Mouse (Mus musculus): Measurements from ENCODE around the gene Col24a1. TPM values are rescaled to one million over a fixed set of nuclear protein-coding genes. Genes with fewer than 3 reads are reported as not detected.

Col24a1 gene
- polyA plus RNA-seq, 1 experiment, result 0.40 TPM

DNA sequence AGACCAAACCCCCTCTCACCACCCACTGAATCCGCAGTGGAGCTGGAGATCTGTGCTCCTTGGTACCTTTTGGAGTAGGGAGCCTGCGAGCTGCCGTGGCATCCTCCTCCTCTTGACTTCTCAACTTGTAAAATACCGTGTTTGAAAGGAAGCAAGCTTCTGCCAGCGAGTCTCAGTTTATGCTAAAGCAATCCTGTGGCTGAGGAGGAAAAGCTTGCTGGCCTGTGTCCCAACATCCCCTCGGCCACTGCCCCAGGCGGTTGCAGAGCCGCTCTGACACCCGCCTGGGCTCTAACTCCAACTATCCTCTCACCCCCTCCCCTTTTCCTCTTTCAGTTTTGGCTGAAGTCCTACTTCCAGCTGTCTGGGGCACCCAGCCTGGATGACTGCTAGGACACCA is 935 bp downstream of the Col24a1 start:
- Histone ChIP-seq H3K4me2 (ENCODE audit: low read depth) (peak overlapping the region; percentile 98), H3ac (ENCODE audit: control insufficient read depth, insufficient read length) (no peak overlapping the region), H3K79me2 (ENCODE audit: control insufficient read depth, insufficient read depth) (no peaks in the 10 kb centered on the region), H3K4me3 (peak overlapping the region; percentile 18), H3K36me3 (ENCODE audit: control insufficient read depth, insufficient read depth) (no peaks in the 10 kb centered on the region), H3K27me3 (ENCODE audit: control insufficient read depth, insufficient read depth, insufficient read length) (no peaks in the 10 kb centered on the region)
- no peak for TF ChIP-seq POLR2AphosphoS2 (IDR thresholded peaks at IDR 0.05; ENCODE audit: insufficient read length, low read depth)
- TF ChIP-seq USF1 (IDR thresholded peaks at IDR 0.05; ENCODE audit: low read depth), result no peak

DNA sequence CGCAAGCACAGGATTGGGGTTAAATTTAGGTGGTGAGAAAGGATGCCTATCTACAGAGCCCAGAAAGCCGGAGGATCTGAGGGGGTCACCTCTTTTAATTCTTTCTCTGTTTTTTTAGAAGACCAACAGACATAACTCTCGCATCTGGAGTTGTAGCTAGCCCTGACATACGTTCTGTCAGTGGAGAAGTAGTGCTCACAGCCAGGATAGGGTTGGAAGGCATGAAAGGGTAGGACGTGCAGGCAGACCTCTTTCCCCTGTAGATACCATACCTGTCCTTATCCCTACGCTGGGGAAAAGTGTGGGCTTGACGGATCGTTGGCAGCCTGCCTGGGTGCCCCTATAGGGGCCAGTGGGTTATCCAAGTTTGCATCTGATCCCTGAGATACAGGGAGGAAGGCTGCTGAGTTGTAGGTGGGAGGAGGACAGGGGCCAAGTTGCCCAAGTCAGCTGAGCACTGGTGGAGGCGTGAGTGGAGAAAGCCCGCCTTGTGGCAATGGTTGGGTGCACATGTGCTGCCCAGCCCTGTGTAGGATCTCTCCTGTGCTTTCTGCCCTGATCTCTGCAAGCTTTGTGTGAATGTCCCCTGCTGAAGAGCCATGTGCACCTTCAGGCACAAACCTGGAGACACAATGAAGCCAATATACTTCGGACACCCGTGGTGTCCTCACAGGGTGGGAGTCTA is 1.5 kb downstream of the Col24a1 start:
- H3K36me3 ChIP-seq (ENCODE audit: control insufficient read depth, insufficient read depth), result no peaks in the 10 kb centered on the region
- peak overlapping the region; percentile 18 for H3K4me3 ChIP-seq
- H3K27me3 ChIP-seq (ENCODE audit: control insufficient read depth, insufficient read depth, insufficient read length), result no peaks in the 10 kb centered on the region
- TF ChIP-seq E2F4 (IDR thresholded peaks at IDR 0.05; ENCODE audit: insufficient read depth) (no peak), MAX (IDR thresholded peaks at IDR 0.05; ENCODE audit: low read depth) (no peak), TCF3 (IDR thresholded peaks at IDR 0.05; ENCODE audit: insufficient read length, low read depth) (no peak), MYOD1 (IDR thresholded peaks at IDR 0.05; ENCODE audit: control insufficient read depth in 1 of 3, insufficient read length in 2 of 3, low read depth in 2 of 3) (no peak)
- H3K4me2 ChIP-seq (ENCODE audit: low read depth), result peak overlapping the region; percentile 98
- H3K79me2 ChIP-seq (ENCODE audit: control insufficient read depth, insufficient read depth), result no peaks in the 10 kb centered on the region
- H3ac ChIP-seq (ENCODE audit: control insufficient read depth, insufficient read length), result no peak overlapping the region

DNA sequence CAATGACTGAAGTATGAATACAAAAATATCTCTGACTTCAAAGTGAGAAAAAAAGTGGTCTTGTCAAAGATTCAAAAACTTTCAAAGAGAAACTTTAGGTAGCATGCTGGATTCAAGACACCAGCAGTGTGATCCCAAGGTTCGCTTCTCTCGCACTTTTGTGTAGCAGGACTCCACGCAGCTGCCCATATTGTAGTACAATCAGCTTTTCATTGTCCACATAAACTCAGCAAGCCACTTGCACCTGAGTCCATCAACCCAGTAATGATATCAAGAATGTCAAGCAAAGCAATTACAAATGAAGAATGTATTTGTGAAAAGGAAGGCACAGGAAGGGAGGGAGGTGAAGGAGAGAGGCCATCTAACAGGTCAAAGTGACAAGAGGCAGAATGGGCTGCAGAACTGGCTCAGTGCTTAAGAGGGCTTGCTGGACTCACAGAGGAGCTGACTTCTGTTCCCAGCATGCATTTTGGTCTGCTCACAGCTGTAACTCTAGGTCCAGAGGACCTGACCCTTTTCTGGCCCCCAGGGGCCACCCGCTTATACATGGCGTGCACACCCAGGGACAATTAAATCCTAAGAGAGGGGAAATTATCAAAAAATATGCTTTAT is 7.8 kb downstream of the Col24a1 start:
- no peaks in the 10 kb centered on the region for H3K79me2 ChIP-seq (ENCODE audit: control insufficient read depth, insufficient read depth)
- no peak overlapping the region for H3K4me2 ChIP-seq (ENCODE audit: low read depth)
- no peak overlapping the region for H3ac ChIP-seq (ENCODE audit: control insufficient read depth, insufficient read length)
- H3K27me3 ChIP-seq (ENCODE audit: control insufficient read depth, insufficient read depth, insufficient read length), result no peaks in the 10 kb centered on the region
- no peaks in the 10 kb centered on the region for H3K36me3 ChIP-seq (ENCODE audit: control insufficient read depth, insufficient read depth)
- TF ChIP-seq TCF12 (IDR thresholded peaks at IDR 0.05; ENCODE audit: insufficient read depth, poor library complexity, severe bottlenecking) (no peak), MAX (IDR thresholded peaks at IDR 0.05; ENCODE audit: low read depth) (no peak), SRF (IDR thresholded peaks at IDR 0.05; ENCODE audit: control insufficient read depth, insufficient read length, low read depth) (no peak), REST (IDR thresholded peaks at IDR 0.05; ENCODE audit: insufficient read depth, insufficient read length) (no peak), E2F4 (IDR thresholded peaks at IDR 0.05; ENCODE audit: insufficient read depth) (no peak), CEBPB (IDR thresholded peaks at IDR 0.05; ENCODE audit: insufficient read depth, poor library complexity, severe bottlenecking) (no peak)
- no peak overlapping the region for H3K4me3 ChIP-seq

DNA sequence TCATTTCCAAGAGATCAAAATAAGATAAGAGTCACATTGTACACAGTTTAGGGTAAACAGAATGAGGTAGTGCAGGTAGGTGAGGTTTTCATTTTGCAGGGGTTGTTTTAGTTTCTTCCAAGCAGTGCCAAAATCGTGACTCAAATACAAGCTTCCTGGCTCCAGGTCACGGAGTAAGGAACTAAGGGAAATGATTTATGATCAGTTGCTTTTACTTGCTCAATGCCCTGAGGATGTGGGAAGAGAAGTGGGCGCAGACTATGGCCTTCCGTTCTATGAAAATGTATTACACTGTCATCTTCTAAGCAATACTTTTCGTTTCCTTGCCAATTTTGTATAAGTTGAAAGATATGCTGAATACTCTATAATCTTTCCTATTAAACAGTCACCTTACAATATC is 13.0 kb downstream of the Col24a1 start:
- TF ChIP-seq CEBPB (IDR thresholded peaks at IDR 0.05; ENCODE audit: insufficient read depth, poor library complexity, severe bottlenecking), result peak; percentile 70
- no peak for TF ChIP-seq POLR2A (IDR thresholded peaks at IDR 0.05; ENCODE audit: insufficient read length, low read depth)
- no peak for TF ChIP-seq E2F4 (IDR thresholded peaks at IDR 0.05; ENCODE audit: insufficient read depth)
- Histone ChIP-seq H3K4me3 (no peak overlapping the region), H3K27me3 (ENCODE audit: control insufficient read depth, insufficient read depth, insufficient read length) (no peaks in the 10 kb centered on the region), H3K4me2 (ENCODE audit: low read depth) (no peak overlapping the region), H3K79me2 (ENCODE audit: control insufficient read depth, insufficient read depth) (no peaks in the 10 kb centered on the region), H3ac (ENCODE audit: control insufficient read depth, insufficient read length) (no peak overlapping the region), H3K36me3 (ENCODE audit: control insufficient read depth, insufficient read depth) (no peaks in the 10 kb centered on the region)

DNA sequence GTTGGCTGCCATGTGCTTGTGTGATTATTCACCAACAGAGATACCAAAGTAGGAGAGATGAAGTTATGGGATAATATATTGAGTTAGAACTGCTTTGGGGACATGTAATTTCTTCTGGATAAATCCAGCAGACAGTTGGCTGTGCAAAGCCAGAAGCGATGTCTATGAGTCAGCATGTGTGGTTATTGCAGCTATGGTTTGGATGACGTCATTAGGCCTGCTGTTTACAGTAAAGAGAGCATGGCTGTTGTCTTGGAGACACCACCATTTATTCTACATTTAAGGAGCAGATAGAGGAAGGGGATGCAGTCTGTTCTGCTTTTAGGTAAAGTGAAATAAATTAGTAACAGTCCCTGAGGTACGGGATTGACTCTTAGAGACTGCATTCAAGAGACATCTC is 14.9 kb downstream of the Col24a1 start:
- no peaks in the 10 kb centered on the region for H3K79me2 ChIP-seq (ENCODE audit: control insufficient read depth, insufficient read depth)
- no peak overlapping the region for H3K4me3 ChIP-seq
- H3K4me2 ChIP-seq (ENCODE audit: low read depth), result peak overlapping the region; percentile 44
- H3K27me3 ChIP-seq (ENCODE audit: control insufficient read depth, insufficient read depth, insufficient read length), result no peaks in the 10 kb centered on the region
- TF ChIP-seq CEBPB (IDR thresholded peaks at IDR 0.05; ENCODE audit: insufficient read depth, poor library complexity, severe bottlenecking) (0 out of 2 replicates have a peak, but pooled peaks have one; percentile 47), MAX (IDR thresholded peaks at IDR 0.05; ENCODE audit: low read depth) (no peak)
- no peaks in the 10 kb centered on the region for H3K36me3 ChIP-seq (ENCODE audit: control insufficient read depth, insufficient read depth)
- H3ac ChIP-seq (ENCODE audit: control insufficient read depth, insufficient read length), result no peak overlapping the region

DNA sequence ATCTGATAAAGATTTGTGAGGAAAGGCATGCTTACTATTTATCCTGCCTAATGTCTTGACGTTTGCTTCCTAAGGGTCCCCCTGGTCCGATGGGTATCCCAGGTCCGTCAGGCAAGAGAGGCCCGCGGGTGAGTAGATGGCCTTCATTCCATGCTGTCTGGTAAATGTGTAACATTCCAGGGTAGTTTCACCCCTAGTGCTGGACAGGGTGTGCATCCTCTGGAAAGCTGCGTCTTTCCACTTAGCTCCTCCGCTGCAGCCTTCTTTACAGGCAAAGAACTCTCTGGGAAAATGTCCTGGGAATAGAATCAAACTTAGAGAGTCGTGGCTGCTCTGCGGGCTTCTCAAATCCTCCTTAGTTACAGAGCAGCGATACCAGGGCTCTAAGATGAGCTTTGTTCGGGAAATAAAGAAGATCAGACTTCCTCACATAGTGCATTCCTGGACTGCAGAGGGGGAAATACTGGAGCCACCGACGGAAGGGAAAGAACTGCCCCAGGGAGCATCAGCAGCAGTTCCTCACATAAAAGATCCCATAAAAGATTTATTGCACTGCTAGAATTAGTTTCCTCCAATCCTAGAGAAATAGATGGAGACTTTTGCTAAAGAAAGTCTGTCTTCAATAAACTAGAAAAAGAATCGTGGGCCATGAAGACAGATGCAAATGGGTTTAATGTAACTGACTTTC is 28.5 kb downstream of the Col24a1 start:
- Histone ChIP-seq H3K27me3 (ENCODE audit: control insufficient read depth, insufficient read depth, insufficient read length) (no peaks in the 10 kb centered on the region), H3K36me3 (ENCODE audit: control insufficient read depth, insufficient read depth) (no peaks in the 10 kb centered on the region), H3K4me3 (no peak overlapping the region), H3K4me2 (ENCODE audit: low read depth) (no peak overlapping the region), H3K79me2 (ENCODE audit: control insufficient read depth, insufficient read depth) (no peaks in the 10 kb centered on the region), H3ac (ENCODE audit: control insufficient read depth, insufficient read length) (no peak overlapping the region)
- TF ChIP-seq MYOD1 (IDR thresholded peaks at IDR 0.05; ENCODE audit: control insufficient read depth in 1 of 3, insufficient read length in 2 of 3, low read depth in 2 of 3), result no peak
- no peak for TF ChIP-seq TCF12 (IDR thresholded peaks at IDR 0.05; ENCODE audit: insufficient read depth, poor library complexity, severe bottlenecking)
- no peak for TF ChIP-seq TCF3 (IDR thresholded peaks at IDR 0.05; ENCODE audit: insufficient read length, low read depth)
- no peak for TF ChIP-seq REST (IDR thresholded peaks at IDR 0.05; ENCODE audit: insufficient read depth, insufficient read length)
- no peak for TF ChIP-seq MYOG (IDR thresholded peaks at IDR 0.05; ENCODE audit: control insufficient read depth in 1 of 3, insufficient read depth in 1 of 3, insufficient read length in 2 of 3, low read depth in 2 of 3)
- TF ChIP-seq USF1 (IDR thresholded peaks at IDR 0.05; ENCODE audit: low read depth), result no peak
- TF ChIP-seq MAX (IDR thresholded peaks at IDR 0.05; ENCODE audit: low read depth), result no peak
- no peak for TF ChIP-seq POLR2AphosphoS2 (IDR thresholded peaks at IDR 0.05; ENCODE audit: insufficient read length, low read depth)
- TF ChIP-seq SRF (IDR thresholded peaks at IDR 0.05; ENCODE audit: control insufficient read depth, insufficient read length, low read depth), result no peak
- TF ChIP-seq POLR2A (IDR thresholded peaks at IDR 0.05; ENCODE audit: insufficient read length, low read depth), result no peak
